Mouse (Mus musculus) bone marrow macrophage, adult 2 months (primary cell): Measurements from ENCODE around the gene Myl6.

Source experiments
- CTCF ChIP-seq: IDR thresholded peaks from 2 replicates; pipeline ENCODE4 v1.5.1; 2012; ENCODE audit warnings: low read depth, mild to moderate bottlenecking, low read length, moderate library complexity
- POLR2A ChIP-seq: IDR thresholded peaks from 2 replicates; pipeline ENCODE4 v1.6.1; 2012; ENCODE audit warnings: mild to moderate bottlenecking, low read depth, low read length, borderline replicate concordance

GRCm38 (mm10) chr10:128536266-128536940 lies 42.5 kb upstream of the Myl6 start:
- TF ChIP-seq CTCF: peak; percentile 67
- no peak for TF ChIP-seq POLR2A
